ENCODE assay signal across 30 mouse cellular contexts in the genomic region with DNA sequence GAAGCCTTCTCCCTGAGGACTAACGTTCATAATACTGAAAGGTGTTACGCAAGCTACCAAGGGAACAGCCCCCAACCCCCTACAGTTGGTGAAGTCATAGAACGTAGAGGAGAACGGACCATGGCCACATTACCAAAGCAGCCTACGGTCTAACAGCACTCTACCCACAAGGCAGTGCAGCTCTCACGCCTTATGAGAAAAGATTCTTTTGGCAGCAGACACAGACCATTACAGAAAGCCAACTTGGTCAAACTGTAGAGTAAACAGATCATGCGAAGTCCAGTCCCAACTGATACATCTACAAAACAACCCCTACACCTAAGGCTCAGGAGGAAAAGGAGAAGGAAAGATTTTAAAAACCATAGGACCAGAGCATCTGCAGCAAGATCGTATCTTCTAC.
"Had no signal": no experiment of that assay in that cellular context is flagged by ENCODE, and none has a peak within 500 bp of the region (broad histone marks: within the 10 kb centered on the region; RNA-seq: fewer than 3 reads in every experiment).

No protein-coding gene starts in this region.

- H3K4me3 ChIP-seq: left cerebral cortex, adult 2 months; limb, embryonic 10.5 days; limb, embryonic 12.5 days; limb, embryonic 13.5 days; limb, embryonic 15.5 days; liver, embryonic 13.5 days; liver, embryonic 15.5 days; megakaryocyte, embryonic 14.5 days; midbrain, embryonic 10.5 days; midbrain, embryonic 12.5 days; midbrain, embryonic 13.5 days; midbrain, embryonic 15.5 days; myocyte had no signal

- DNase-seq: left cerebral cortex, postnatal 4 days; liver; liver, embryonic 13.5 days; liver, postnatal 0 days; lung, adult 18-20 months; lung, adult 2 months; lung, embryonic 14.5 days; lung, postnatal 10 days; lung, postnatal 14 days; lung, postnatal 36 days; lung, postnatal 4 days; midbrain, embryonic 14.5 days had no signal

- H3K4me1 ChIP-seq: limb, embryonic 10.5 days; limb, embryonic 15.5 days had no signal

- H3K27ac ChIP-seq: left cerebral cortex, adult 2 months; limb, embryonic 10.5 days; limb, embryonic 12.5 days; limb, embryonic 13.5 days; limb, embryonic 15.5 days; liver, embryonic 13.5 days; liver, embryonic 14.5 days; liver, embryonic 15.5 days; macrophage; midbrain, embryonic 10.5 days; midbrain, embryonic 12.5 days; midbrain, embryonic 13.5 days; midbrain, embryonic 15.5 days had no signal

- H3K9ac ChIP-seq: limb, embryonic 12.5 days; limb, embryonic 13.5 days; limb, embryonic 15.5 days; liver, embryonic 13.5 days; liver, embryonic 14.5 days; liver, embryonic 15.5 days; liver, postnatal 0 days; lung, embryonic 14.5 days; midbrain, embryonic 12.5 days; midbrain, embryonic 13.5 days; midbrain, embryonic 15.5 days had no signal

- H3K27me3 ChIP-seq: limb, embryonic 12.5 days; limb, embryonic 13.5 days; limb, embryonic 15.5 days; liver, embryonic 13.5 days; liver, embryonic 15.5 days; megakaryocyte, embryonic 14.5 days; midbrain, embryonic 12.5 days; midbrain, embryonic 13.5 days; midbrain, embryonic 15.5 days had no signal

- ATAC-seq: liver, postnatal 0 days; lung, postnatal 0 days; midbrain, embryonic 13.5 days; midbrain, embryonic 15.5 days; midbrain, embryonic 16.5 days had no signal

- H3K4me2 ChIP-seq: limb, embryonic 12.5 days; limb, embryonic 13.5 days; limb, embryonic 15.5 days; liver, embryonic 11.5 days; liver, embryonic 13.5 days; liver, embryonic 15.5 days; lung, embryonic 14.5 days; midbrain, embryonic 11.5 days; midbrain, embryonic 12.5 days; midbrain, embryonic 13.5 days; midbrain, embryonic 15.5 days had no signal

- H3K9me3 ChIP-seq: limb, embryonic 10.5 days; limb, embryonic 12.5 days; limb, embryonic 13.5 days; limb, embryonic 15.5 days; liver, embryonic 13.5 days; liver, embryonic 15.5 days; megakaryocyte, embryonic 14.5 days; midbrain, embryonic 10.5 days; midbrain, embryonic 12.5 days; midbrain, embryonic 13.5 days; midbrain, embryonic 15.5 days had no signal

- H3K36me3 ChIP-seq: limb, embryonic 10.5 days; limb, embryonic 12.5 days; limb, embryonic 13.5 days; limb, embryonic 15.5 days; liver, embryonic 15.5 days; midbrain, embryonic 10.5 days; midbrain, embryonic 12.5 days; midbrain, embryonic 13.5 days; midbrain, embryonic 15.5 days had no signal
